Mouse (Mus musculus) megakaryocyte, embryonic 14.5 days (primary cell): Measurements from ENCODE around the gene Cdr2l.

ENCODE experiments used
- FLI1 ChIP-seq: IDR thresholded peaks from 2 replicates; pipeline ENCODE4 v1.6.1; 2012; ENCODE audit warnings: low read length, inconsistent platforms, mixed read lengths
- GATA1 ChIP-seq: IDR thresholded peaks from 3 replicates; pipeline ENCODE4 v1.6.1; 2012; ENCODE audit warnings: mixed read lengths, low read length, inconsistent platforms, borderline replicate concordance

DNA sequence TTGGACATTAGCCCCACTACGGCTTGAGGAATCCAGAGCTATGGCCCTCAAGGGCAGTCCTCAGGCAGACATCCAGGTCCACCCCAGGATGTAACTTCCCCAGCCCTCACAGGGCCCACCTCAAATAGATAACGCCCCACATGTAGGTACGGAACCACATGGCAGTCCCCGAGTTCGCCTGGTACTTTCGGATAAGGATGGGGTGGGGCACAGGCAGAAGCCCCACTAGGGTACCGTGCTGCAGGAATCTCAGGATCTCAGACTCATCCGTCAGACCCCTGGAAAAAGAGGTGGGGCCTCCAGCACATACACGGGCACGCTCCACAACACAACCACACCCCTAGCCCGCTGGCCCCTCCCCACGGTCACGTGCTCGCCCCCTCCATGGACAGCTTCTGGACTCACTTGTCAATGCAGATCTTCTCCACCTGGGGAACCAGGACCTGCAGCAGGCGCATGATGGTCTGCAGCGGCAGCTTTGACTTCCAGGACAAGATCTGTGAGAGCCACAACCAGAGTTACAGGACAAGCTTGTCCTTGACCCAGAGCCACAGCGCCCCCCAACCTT lies 33.0 kb upstream of the Cdr2l start:
- TF ChIP-seq GATA1 (no peak), FLI1 (no peak)
